Mouse (Mus musculus) brown adipose tissue, adult 24 weeks (tissue): ENCODE results near the gene Pik3c2b. TPM values are rescaled to one million over a fixed set of nuclear protein-coding genes. Genes with fewer than 3 reads are reported as not detected.
A peak's percentile ranks its signal among the peaks of the same experiment; 100 is the strongest.

ENCODE experiments used
- H3K27ac ChIP-seq: fragments of 200-500 bp; replicated peaks from 2 replicates; pipeline ENCODE4 v1.5.1; 2012; ENCODE audit warnings: low read depth, mild to moderate bottlenecking, low read length
- H3K4me1 ChIP-seq: fragments of 200-500 bp; 2 replicates; pipeline ENCODE4 v1.6.1; 2012; ENCODE audit warnings: low read length, mixed read lengths; ENCODE audit not compliant: control insufficient read depth, insufficient read depth, insufficient read length
- H3K4me3 ChIP-seq: fragments of 200-500 bp; 2 replicates; pipeline ENCODE4 v1.5.1; 2012; ENCODE audit warnings: low read depth, mild to moderate bottlenecking, low read length, moderate library complexity; ENCODE audit not compliant: insufficient read depth
- polyA plus RNA-seq: library from polyadenylated mRNA; stranded (reverse); fragments of >200 nt; gene quantifications from 2 replicates; pipeline ENCODE4 v1.2.4, GENCODE M21; 2012; ENCODE audit not compliant: missing spikeins, insufficient read depth, insufficient read length

The Pik3c2b gene
- polyA plus RNA-seq, 1 experiment, result 1.1 TPM

DNA sequence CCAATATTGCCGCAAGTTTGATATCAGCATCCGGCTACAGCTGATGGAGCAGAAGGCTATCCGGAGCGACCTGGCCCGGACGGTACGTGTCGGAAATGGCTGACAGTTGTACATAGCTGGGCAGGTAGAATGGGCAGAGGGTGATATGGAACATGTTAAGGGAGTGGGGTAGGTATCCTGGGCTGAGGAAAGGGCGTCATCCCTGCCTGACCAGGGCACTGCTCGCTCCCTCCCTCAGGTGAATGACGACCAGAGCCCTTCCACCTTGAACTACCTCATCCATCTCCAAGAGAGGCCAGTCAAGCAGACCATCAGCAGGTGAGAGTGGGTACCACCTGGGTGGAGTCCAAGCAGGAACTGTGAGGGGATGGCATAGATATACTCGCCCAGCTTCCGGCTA is 29.1 kb downstream of the Pik3c2b start:
- Histone ChIP-seq H3K27ac (peak overlapping the region; percentile 96), H3K4me3 (no peak overlapping the region), H3K4me1 (peaks cover 55% of the 10 kb centered on the region)

DNA sequence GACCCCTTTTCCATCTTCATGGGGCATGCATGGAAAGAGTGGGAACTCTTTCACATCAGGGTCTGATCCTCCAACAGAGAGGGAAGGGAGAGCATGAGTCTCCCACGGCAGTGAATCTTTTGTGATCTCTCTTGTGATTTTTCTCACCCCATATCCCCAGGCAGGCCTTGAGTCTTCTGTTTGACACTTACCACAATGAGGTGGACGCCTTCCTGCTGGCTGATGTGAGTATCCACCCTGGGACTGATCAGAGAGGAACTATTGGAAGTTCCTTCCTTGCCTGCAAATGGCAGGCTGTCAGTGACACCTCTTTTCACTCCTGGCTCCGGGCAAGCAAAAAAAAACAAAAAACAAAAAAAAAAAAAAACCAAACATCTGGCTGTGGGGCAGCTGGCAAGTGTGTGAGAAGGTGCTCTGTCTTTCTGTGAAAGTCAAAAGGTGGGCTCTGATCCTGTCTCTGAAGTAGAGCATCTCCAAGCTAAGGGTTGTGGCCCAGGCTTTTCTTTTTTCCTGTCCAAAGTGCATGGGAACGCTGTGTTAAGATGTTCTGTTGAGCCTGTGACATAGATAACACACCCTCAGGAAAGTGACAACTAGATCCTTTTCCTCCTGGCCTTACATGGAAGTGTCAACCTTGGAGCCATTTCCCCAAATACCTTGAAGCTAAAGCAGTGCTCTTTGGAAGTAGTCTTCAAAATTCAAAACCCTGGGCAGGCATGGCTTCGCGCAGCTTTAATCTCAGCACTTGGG is 30.4 kb downstream of the Pik3c2b start:
- peak overlapping the region; percentile 93 for H3K27ac ChIP-seq
- H3K4me3 ChIP-seq, result no peak overlapping the region
- peaks cover 48% of the 10 kb centered on the region for H3K4me1 ChIP-seq

DNA sequence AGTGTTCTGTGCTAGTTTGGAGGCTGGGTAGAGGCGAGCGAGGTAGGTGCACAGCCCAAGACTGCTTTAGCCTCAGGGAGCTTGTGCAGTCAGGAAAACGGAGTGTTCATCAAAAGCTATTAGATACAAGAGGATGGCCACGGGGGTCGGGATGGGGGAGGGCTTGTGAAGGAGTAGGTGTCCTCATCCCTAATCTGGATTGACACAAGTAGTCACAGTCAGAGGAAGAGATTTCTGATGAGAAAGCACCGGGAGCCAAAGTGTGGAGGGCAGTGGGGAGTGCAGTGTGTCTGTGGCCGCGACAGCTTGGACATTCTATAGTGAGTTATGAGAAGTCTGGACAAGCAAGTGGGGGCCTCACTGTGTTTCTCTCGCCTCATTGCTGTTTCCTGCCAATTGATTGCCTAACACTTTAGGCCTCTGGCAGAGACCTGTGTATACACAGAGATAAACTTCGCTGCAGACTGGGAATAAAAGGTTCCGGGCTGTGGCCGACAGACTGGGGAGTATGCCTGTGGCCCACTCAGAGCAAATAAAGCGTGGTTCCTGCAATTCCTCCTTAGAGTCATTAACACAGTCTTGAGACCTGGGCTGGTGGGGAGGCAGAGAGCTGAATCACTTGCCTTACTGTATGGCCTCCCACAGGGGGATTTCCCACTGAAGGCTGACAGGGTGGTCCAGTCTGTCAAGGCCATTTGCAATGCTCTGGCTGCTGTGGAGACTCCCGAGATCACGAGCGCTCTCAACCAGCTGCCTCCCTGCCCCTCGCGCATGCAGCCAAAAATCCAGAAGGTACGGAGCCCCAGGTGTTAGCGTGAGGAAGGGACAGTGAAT is 31.4 kb downstream of the Pik3c2b start:
- peaks cover 38% of the 10 kb centered on the region for H3K4me1 ChIP-seq

DNA sequence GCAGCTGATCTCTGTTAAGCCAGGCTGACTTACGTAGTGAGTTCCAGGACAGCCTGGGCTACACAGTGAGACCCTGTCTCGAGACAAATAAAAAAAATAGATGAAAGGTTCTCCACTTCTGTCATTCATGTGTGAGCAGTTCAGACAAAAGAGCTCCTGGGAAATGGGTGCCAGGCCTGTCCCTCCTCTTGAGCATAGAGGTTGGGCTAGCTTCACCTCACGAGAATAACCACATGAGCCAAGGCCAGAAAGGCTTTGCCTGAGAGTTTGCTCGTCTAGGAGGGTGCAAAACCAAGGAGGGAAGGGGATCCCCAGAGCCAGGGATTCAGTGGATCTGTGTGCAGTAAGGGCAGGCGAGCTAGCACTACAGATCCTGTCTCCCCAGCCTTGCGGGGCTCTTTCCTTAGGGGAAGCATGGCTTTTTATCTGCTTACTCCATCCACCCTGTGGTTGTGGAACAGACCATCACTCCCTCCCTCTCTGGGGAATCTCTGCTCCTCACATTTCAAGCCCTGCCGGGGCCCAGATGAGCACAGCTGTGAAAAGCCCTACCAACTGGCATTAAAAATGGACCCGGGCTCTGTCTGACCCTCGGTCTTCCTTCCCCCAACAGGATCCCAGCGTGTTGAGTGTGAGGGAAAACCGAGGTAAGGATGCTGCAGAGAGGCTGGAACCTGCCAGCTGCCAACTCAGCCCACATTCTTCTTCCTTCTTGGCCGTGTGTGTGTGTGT is 32.3 kb downstream of the Pik3c2b start:
- H3K4me3 ChIP-seq, result no peak overlapping the region
- peaks cover 30% of the 10 kb centered on the region for H3K4me1 ChIP-seq
- peak overlapping the region; percentile 93; the same call in 1 of the 2 replicates for H3K27ac ChIP-seq

More for the DNA sequence above, 31.4 kb downstream of the Pik3c2b start:
- Histone ChIP-seq H3K4me3 (no peak overlapping the region), H3K27ac (peak overlapping the region; percentile 93)

DNA sequence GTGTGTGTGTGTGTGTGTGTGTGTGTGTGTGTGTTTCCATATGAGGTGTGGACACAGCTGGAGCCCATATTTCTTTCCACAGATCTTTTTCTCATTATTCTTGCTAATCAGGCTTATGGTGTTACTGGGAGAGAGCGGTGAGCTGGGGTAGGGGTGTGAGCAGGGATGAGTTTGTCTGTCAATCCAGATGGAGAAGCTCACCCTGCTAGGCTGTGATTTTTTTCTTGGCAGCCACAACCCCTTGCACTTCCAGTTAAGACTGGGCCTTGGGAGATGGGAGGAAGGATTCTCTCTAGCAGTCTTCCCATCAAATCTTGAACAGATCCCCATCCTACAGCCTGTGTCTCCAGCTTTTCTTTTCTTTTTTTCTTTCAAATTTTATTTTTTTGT is 32.9 kb downstream of the Pik3c2b start:
- Histone ChIP-seq H3K4me3 (no peak overlapping the region), H3K4me1 (peaks cover 28% of the 10 kb centered on the region), H3K27ac (no peak overlapping the region)

DNA sequence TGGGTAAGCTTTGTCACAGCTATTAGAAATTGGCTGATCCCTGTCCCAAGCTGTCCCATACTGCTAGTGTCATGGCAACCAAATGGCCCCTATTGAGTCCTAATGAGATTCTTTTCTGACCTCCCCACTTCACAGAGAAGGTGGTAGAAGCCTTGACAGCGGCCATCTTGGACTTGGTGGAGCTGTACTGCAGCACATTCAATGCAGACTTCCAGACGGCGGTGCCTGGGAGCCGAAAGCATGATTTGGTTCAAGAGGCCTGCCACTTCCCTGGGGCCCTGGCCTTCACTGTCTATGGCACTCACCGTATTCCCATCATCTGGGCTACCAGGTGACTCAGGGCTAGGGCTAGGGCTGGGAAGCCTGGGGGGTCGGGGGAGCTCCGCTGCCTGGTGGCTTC is 34.0 kb downstream of the Pik3c2b start:
- H3K4me3 ChIP-seq, result no peak overlapping the region
- no peak overlapping the region for H3K27ac ChIP-seq

DNA sequence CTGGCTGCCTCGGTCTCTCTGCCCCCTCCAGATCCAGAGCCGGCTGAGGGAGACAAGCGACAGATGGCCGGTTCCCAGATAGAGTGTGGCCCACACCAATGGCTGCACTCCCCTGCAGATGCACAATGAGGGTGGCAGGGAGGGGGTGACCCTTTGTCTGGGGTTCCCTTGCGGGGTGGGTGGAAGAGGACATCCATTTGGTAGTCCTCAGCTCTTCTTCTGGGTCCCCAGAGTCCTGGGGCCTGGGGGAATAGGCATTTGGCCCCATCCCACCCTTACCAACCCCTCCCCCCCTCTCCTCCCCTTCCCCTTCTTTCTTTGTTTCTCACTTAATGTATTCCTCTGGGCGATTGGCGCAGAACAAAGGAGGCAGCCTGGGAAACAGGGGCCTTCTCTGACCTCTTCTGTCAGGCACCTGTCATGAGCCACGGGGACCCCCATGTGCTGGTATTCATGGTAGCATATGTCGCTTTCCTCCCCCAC is 34.7 kb downstream of the Pik3c2b start:
- H3K4me1 ChIP-seq, result peaks cover 20% of the 10 kb centered on the region
- H3K4me3 ChIP-seq, result no peak overlapping the region
- H3K27ac ChIP-seq, result no peak overlapping the region

More for the DNA sequence above, 34.0 kb downstream of the Pik3c2b start:
- peaks cover 23% of the 10 kb centered on the region for H3K4me1 ChIP-seq

DNA sequence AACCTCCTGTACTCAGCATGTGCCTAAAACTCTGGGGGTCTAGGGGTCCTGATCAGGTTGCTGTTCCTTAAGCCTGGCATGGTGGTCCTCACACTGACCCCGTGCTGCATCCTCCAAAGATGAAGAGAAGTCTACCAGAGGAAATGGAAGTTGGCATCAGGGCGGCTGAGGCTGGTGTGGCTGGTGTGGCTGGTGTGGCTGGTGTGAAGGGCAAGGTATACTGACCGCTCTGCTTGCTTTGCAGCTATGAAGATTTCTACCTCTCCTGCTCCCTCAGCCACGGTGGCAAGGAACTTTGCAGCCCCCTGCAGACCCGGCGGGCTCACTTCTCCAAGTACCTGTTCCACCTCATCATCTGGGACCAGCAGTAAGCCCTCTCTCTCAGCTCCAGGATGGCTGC is 35.2 kb downstream of the Pik3c2b start:
- Histone ChIP-seq H3K4me3 (no peak overlapping the region), H3K27ac (no peak overlapping the region), H3K4me1 (peaks cover 17% of the 10 kb centered on the region)

DNA sequence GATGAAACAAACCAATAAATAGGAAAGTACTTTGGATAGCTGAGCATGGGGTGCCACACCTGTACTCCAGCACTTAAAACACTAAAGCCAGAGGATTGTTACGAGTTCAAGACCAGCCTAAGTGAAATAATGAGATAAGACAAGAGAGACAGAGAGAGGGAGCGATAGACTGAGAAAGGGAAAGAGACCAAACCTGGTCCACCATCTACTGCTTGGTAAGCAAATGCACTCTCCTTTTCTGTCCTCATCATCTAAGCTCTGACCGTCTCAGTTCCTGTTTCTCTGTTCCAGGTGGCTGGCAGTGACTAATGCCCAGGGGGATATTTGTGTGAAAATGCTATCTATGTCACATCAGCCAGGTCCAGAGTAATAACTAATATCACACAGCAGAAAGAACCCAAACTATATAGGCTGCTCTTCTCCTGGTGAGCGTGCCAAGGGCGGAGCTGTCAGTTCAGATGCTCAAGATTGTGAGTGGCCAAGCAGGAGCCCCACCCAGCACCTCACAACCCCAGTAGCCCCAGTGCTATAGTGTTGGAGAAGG is 37.6 kb downstream of the Pik3c2b start:
- Histone ChIP-seq H3K27ac (0 out of 2 replicates have a peak overlapping the region, but pooled peaks have one; percentile 41), H3K4me1 (no peaks in the 10 kb centered on the region), H3K4me3 (no peak overlapping the region)

DNA sequence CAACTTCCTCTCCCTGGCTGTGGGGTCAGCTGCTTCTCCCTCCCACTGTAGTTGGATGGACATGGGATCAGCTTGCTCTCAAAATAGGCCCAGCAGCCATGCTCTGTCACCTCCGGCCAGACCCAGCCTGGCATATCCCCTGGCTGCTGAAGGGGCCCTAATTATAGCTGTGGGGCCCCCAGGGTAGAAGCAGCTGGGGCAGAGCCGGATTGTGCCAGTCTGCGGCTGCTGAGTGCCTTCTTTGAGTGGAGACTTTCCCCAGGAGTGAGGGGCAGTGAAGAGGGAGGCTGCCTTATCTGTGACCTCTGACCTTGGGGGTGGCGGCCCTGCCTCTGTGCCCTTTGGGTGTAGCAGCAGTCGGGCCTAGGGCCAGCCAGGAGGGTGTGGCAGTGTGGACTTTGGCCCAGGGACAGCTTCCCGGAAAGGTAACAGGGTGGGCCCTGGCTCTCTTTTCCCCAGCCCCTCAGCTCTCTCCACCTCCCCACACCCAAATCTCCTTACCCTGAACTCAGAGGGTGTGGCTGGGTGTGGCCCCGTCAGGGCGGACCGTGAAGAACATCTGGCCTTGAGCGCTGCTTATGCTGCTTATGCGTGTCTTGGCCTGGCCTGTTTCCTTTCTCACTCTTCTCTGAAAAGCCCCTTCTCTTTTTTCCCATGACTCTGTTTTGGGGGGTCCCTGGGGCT is 38.6 kb downstream of the Pik3c2b start:
- Histone ChIP-seq H3K27ac (peak overlapping the region; percentile 41), H3K4me3 (no peak overlapping the region), H3K4me1 (no peaks in the 10 kb centered on the region)

DNA sequence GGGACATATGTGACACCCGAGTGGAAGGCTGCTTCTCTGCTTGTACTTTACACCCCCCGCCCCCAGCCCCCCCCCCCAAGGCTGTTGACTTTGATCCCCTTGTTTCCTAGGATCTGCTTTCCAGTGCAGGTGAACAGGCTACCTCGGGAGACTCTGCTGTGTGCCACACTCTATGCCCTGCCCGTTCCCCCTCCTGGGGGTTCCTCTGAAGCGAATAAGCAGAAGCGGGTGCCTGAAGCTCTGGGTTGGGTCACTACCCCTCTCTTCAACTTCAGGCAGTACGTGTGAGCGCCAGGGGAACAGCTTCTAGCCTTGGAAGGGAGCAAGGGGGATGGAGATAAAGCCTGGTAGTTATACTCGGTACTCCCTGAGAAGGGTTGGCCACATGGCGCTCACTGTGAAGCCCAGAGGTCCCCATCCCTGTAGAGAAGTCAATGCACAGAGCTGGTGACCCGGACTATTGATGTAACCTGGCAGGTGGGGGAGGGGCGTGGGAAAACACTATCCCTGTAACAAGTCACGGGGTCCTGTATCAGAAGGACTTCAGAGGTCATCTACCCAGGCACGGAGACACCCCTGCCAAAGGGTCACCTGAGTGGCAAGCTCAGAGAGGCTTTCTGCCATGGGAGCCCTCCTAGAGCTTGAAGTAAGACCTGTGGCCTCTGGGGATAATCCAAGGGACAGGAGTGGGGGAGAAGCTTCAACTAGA is 39.4 kb downstream of the Pik3c2b start:
- no peak overlapping the region for H3K27ac ChIP-seq
- H3K4me1 ChIP-seq, result no peaks in the 10 kb centered on the region
- no peak overlapping the region for H3K4me3 ChIP-seq

DNA sequence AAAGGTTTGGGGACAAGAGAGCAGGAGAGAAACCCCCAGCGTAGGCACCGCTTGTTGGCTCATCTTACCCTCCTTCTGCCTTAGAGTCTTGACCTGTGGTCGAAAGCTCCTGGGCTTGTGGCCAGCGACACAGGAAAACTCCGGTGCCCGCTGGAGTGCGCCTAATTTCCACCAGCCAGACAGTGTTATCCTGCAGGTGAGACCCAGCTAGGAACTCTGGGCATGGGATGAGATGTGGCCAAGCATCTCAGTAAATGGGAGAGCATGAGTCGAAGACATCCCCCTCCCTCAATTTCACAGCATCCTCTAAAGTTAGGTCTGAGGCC is 39.9 kb downstream of the Pik3c2b start:
- Histone ChIP-seq H3K27ac (no peak overlapping the region), H3K4me3 (no peak overlapping the region), H3K4me1 (no peaks in the 10 kb centered on the region)

DNA sequence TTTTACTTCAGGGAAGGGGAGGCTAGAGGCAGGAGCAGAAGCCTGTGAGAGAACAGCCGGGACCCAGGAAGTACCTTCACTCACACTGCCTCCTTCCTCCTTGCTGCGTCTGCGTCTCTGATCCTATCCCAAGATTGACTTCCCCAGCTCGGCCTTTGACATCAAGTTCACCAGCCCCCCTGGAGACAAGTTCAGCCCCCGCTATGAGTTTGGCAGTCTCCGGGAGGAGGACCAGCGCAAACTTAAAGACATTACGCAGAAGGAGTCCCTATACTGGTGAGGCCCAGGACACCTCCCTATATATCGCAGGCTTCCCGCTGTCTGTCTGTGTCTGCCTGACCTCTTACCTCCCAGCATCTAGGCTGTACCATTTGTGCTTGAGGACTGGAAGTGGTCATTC is 41.3 kb downstream of the Pik3c2b start:
- Histone ChIP-seq H3K4me1 (no peaks in the 10 kb centered on the region), H3K4me3 (no peak overlapping the region), H3K27ac (no peak overlapping the region)
